Mouse (Mus musculus) embryonic facial prominence, embryonic 11.5 days (tissue): ENCODE measurements around the gene Slc44a1. TPM values are rescaled to one million over a fixed set of nuclear protein-coding genes. Genes with fewer than 3 reads are reported as not detected.

Experiments
- ATAC-seq: fragments of 200-750 bp; cut with Nextera tagmentation; replicated peaks from 2 replicates; pipeline ENCODE4 v1.8.0; 2017; ENCODE audit warnings: low read depth; ENCODE audit not compliant: insufficient number of reproducible peaks, low FRiP score, low TSS enrichment
- DNase-seq: peaks from one replicate; pipeline ENCODE4 v3.0.0-alpha.2; 2015; ENCODE audit warnings: low spot score
- H3K27ac ChIP-seq: fragments of 300-500 bp; sonication (generic); replicated peaks from 2 replicates; pipeline ENCODE4 v1.5.1; 2014; ENCODE audit warnings: mild to moderate bottlenecking, low read depth, low read length, control low read depth
- H3K27me3 ChIP-seq: fragments of 300-500 bp; sonication (generic); 2 replicates; pipeline ENCODE4 v1.6.1; 2014; ENCODE audit warnings: mild to moderate bottlenecking, low read length, moderate library complexity, mixed read lengths; ENCODE audit not compliant: control insufficient read depth, insufficient read depth
- H3K36me3 ChIP-seq: fragments of 300-500 bp; sonication (generic); replicated peaks from 2 replicates; pipeline ENCODE4 v1.6.1; 2014; ENCODE audit warnings: low read depth, mild to moderate bottlenecking, low read length, moderate library complexity, mixed read lengths; ENCODE audit not compliant: control insufficient read depth, insufficient read depth
- H3K4me1 ChIP-seq: fragments of 300-500 bp; sonication (generic); 2 replicates; pipeline ENCODE4 v1.6.1; 2014; ENCODE audit warnings: low read length, mixed read lengths; ENCODE audit not compliant: control insufficient read depth, insufficient read depth
- H3K4me2 ChIP-seq: fragments of 300-500 bp; sonication (generic); 2 replicates; pipeline ENCODE4 v1.6.1; 2014; ENCODE audit warnings: low read depth, mild to moderate bottlenecking, control low read depth, low read length, moderate library complexity
- H3K4me3 ChIP-seq: fragments of 300-500 bp; sonication (generic); 2 replicates; pipeline ENCODE4 v1.5.1; 2014; ENCODE audit warnings: low read depth, low read length, control low read depth
- H3K9ac ChIP-seq: fragments of 300-500 bp; sonication (generic); replicated peaks from 2 replicates; pipeline ENCODE4 v1.6.1; 2014; ENCODE audit warnings: mild to moderate bottlenecking, control low read depth, low read length
- H3K9me3 ChIP-seq: fragments of 300-500 bp; sonication (generic); replicated peaks from 2 replicates; pipeline ENCODE4 v1.6.1; 2016; ENCODE audit warnings: mild to moderate bottlenecking, low read length, inconsistent platforms, mixed read lengths; ENCODE audit not compliant: control insufficient read depth
- WGBS: fragments of 180-500 bp; shearing (Covaris S2); extraction: QIAGEN DNeasy Blood & Tissue Kit; methylation state at CpG from one replicate; pipeline ENCODE4 v1.1.7; 2014; 5-methylcytosine and 5-hydroxymethylcytosine counted together
- polyA plus RNA-seq: library from polyadenylated mRNA; unstranded; fragments of >200 nt; fragmentation: Nextera tagmentation; extraction: Ambion mirVana; gene quantifications from 2 replicates; pipeline ENCODE4 v1.2.1, GENCODE M21; 2014

Slc44a1 gene
- 25.9 and 30.0 TPM in 2 replicates for polyA plus RNA-seq

GRCm38 (mm10) chr4:53440010-53440815, at the start of gene Slc44a1:
TSS of gene Slc44a1 (plus strand) at chr4:53440413.
- peak within 1 kb of the TSS; percentile 86 for H3K9ac ChIP-seq
- H3K27ac ChIP-seq, result peak within 1 kb of the TSS; percentile 65
- peak within 1 kb of the TSS; percentile 81 for H3K4me3 ChIP-seq
- DNase-seq (peak; percentile 91), ATAC-seq (peak; percentile 98)
- WGBS, result 0% methylated on average over 60 of the region's 122 CpGs
- peaks cover 3% of the 10 kb centered on the region; the same call in 1 of the 2 replicates for H3K4me1 ChIP-seq
- H3K27me3 ChIP-seq, result no peaks in the 10 kb centered on the region
- H3K36me3 ChIP-seq, result no peaks in the 10 kb centered on the region
- peak within 1 kb of the TSS; percentile 98 for H3K4me2 ChIP-seq
- no peaks in the 10 kb centered on the region for H3K9me3 ChIP-seq

GRCm38 (mm10) chr4:53395002-53395401, 45.2 kb upstream of the Slc44a1 start:
- Histone ChIP-seq H3K4me3 (no peak overlapping the region), H3K27me3 (no peaks in the 10 kb centered on the region), H3K4me1 (no peaks in the 10 kb centered on the region), H3K4me2 (no peak overlapping the region), H3K36me3 (no peaks in the 10 kb centered on the region), H3K27ac (no peak overlapping the region), H3K9me3 (no peaks in the 10 kb centered on the region), H3K9ac (no peak overlapping the region)
- 83% methylated on average over 3 of the region's 3 CpGs for WGBS
- no peak for DNase-seq
- no peak for ATAC-seq

- 84% methylated on average over 11 of the region's 11 CpGs for WGBS
- Histone ChIP-seq H3K9me3 (no peaks in the 10 kb centered on the region), H3K9ac (no peak overlapping the region), H3K4me1 (no peaks in the 10 kb centered on the region), H3K27me3 (no peaks in the 10 kb centered on the region), H3K36me3 (no peaks in the 10 kb centered on the region), H3K4me2 (no peak overlapping the region), H3K4me3 (no peak overlapping the region), H3K27ac (no peak overlapping the region)
- DNase-seq, result no peak
- no peak for ATAC-seq
These were observed 43.5 kb upstream of the Slc44a1 start for GRCm38 (mm10) chr4:53396623-53397192.

GRCm38 (mm10) chr4:53397280-53398117, 42.7 kb upstream of the Slc44a1 start:
- Histone ChIP-seq H3K4me1 (no peaks in the 10 kb centered on the region), H3K4me3 (no peak overlapping the region), H3K27me3 (no peaks in the 10 kb centered on the region), H3K9me3 (no peaks in the 10 kb centered on the region), H3K27ac (no peak overlapping the region), H3K4me2 (no peak overlapping the region), H3K36me3 (no peaks in the 10 kb centered on the region), H3K9ac (no peak overlapping the region)
- DNase-seq (no peak), ATAC-seq (no peak)
- 76% methylated on average over 4 of the region's 4 CpGs for WGBS

- H3K9me3 ChIP-seq, result no peaks in the 10 kb centered on the region
- no peaks in the 10 kb centered on the region for H3K4me1 ChIP-seq
- no peak overlapping the region for H3K27ac ChIP-seq
- H3K9ac ChIP-seq, result no peak overlapping the region
- no peak overlapping the region for H3K4me3 ChIP-seq
- no peak overlapping the region for H3K4me2 ChIP-seq
- DNase-seq, result no peak
- H3K36me3 ChIP-seq, result no peaks in the 10 kb centered on the region
- 71% methylated on average over 5 of the region's 5 CpGs for WGBS
- no peak for ATAC-seq
- H3K27me3 ChIP-seq, result no peaks in the 10 kb centered on the region
These were observed 41.7 kb upstream of the Slc44a1 start for GRCm38 (mm10) chr4:53398561-53398960.

- no peaks in the 10 kb centered on the region for H3K36me3 ChIP-seq
- H3K4me1 ChIP-seq, result no peaks in the 10 kb centered on the region
- no peak for DNase-seq
- no peak overlapping the region for H3K4me2 ChIP-seq
- H3K9ac ChIP-seq, result no peak overlapping the region
- H3K4me3 ChIP-seq, result no peak overlapping the region
- no peak for ATAC-seq
- no peak overlapping the region for H3K27ac ChIP-seq
- 70% methylated on average over 1 of the region's 1 CpGs for WGBS
- H3K9me3 ChIP-seq, result no peaks in the 10 kb centered on the region
- no peaks in the 10 kb centered on the region for H3K27me3 ChIP-seq
These were observed 40.8 kb upstream of the Slc44a1 start for GRCm38 (mm10) chr4:53399428-53399827.

GRCm38 (mm10) chr4:53403386-53403785, 36.8 kb upstream of the Slc44a1 start:
- DNase-seq (no peak), ATAC-seq (no peak)
- no peaks in the 10 kb centered on the region for H3K9me3 ChIP-seq
- H3K4me2 ChIP-seq, result no peak overlapping the region
- H3K27me3 ChIP-seq, result no peaks in the 10 kb centered on the region
- H3K9ac ChIP-seq, result no peak overlapping the region
- H3K4me3 ChIP-seq, result no peak overlapping the region
- H3K27ac ChIP-seq, result no peak overlapping the region
- WGBS, result 90% methylated on average over 12 of the region's 12 CpGs
- H3K4me1 ChIP-seq, result no peaks in the 10 kb centered on the region
- H3K36me3 ChIP-seq, result no peaks in the 10 kb centered on the region
